Mouse (Mus musculus): Measurements from ENCODE around the gene Ctcfl. TPM values are rescaled to one million over a fixed set of nuclear protein-coding genes. Genes with fewer than 3 reads are reported as not detected.

Ctcfl gene
- total RNA-seq (2021): not detected
- long read RNA-seq, experiment 1: 0 reads
- long read RNA-seq, experiment 2: 0 reads

- Histone ChIP-seq H3K4me3 (no peak within 1 kb of the TSS), H3K27ac (no peak within 1 kb of the TSS)
- DNase-seq (ENCODE audit: low spot score in 2 of 2): no peak
- no peak for TF ChIP-seq CTCF (conservative IDR thresholded peaks at IDR 0.05)
Observed at GRCm38 (mm10) chr2:173119023-173119944, at the start of gene Ctcfl. TSS of gene Ctcfl (minus strand) at chr2:173119525.

- H3K4me3 ChIP-seq: no peak overlapping the region
- DNase-seq (ENCODE audit: low spot score in 2 of 2): peak in 1 of 2 experiments; percentile 54
- peak overlapping the region; percentile 69 for H3K27ac ChIP-seq
- TF ChIP-seq CTCF (conservative IDR thresholded peaks at IDR 0.05): no peak
Observed at GRCm38 (mm10) chr2:173168411-173168851, 49.1 kb upstream of the Ctcfl start.

- TF ChIP-seq CTCF (conservative IDR thresholded peaks at IDR 0.05): no peak
- no peak for DNase-seq (ENCODE audit: low spot score in 2 of 2)
- Histone ChIP-seq H3K27ac (no peak overlapping the region), H3K4me3 (no peak overlapping the region)
Observed at GRCm38 (mm10) chr2:173165357-173165756, 46.0 kb upstream of the Ctcfl start.

GRCm38 (mm10) chr2:173164946-173165345 lies 45.6 kb upstream of the Ctcfl start:
- DNase-seq (ENCODE audit: low spot score in 2 of 2): no peak
- Histone ChIP-seq H3K27ac (no peak overlapping the region), H3K4me3 (no peak overlapping the region)
- no peak for TF ChIP-seq CTCF (conservative IDR thresholded peaks at IDR 0.05)

GRCm38 (mm10) chr2:173164358-173164757 lies 45.0 kb upstream of the Ctcfl start:
- Histone ChIP-seq H3K4me3 (no peak overlapping the region), H3K27ac (no peak overlapping the region)
- no peak for DNase-seq (ENCODE audit: low spot score in 2 of 2)
- TF ChIP-seq CTCF (conservative IDR thresholded peaks at IDR 0.05): peak; percentile 77

- TF ChIP-seq CTCF (conservative IDR thresholded peaks at IDR 0.05): no peak
- DNase-seq (ENCODE audit: low spot score in 2 of 2): no peak
- H3K27ac ChIP-seq: no peak overlapping the region
- no peak overlapping the region for H3K4me3 ChIP-seq
Observed at GRCm38 (mm10) chr2:173163380-173163779, 44.1 kb upstream of the Ctcfl start.

- peak; percentile 93 for TF ChIP-seq CTCF (conservative IDR thresholded peaks at IDR 0.05)
- Histone ChIP-seq H3K27ac (no peak overlapping the region), H3K4me3 (no peak overlapping the region)
- DNase-seq (ENCODE audit: low spot score in 2 of 2): peak; percentile 41 to 54
Observed at GRCm38 (mm10) chr2:173159354-173160311, 40.3 kb upstream of the Ctcfl start.

GRCm38 (mm10) chr2:173158390-173159055 lies 39.2 kb upstream of the Ctcfl start:
- DNase-seq (ENCODE audit: low spot score in 2 of 2): no peak
- no peak for TF ChIP-seq CTCF (conservative IDR thresholded peaks at IDR 0.05)
- Histone ChIP-seq H3K4me3 (no peak overlapping the region), H3K27ac (no peak overlapping the region)

GRCm38 (mm10) chr2:173157871-173158270 lies 38.5 kb upstream of the Ctcfl start:
- DNase-seq (ENCODE audit: low spot score in 2 of 2): no peak
- TF ChIP-seq CTCF (conservative IDR thresholded peaks at IDR 0.05): no peak
- H3K4me3 ChIP-seq: no peak overlapping the region
- H3K27ac ChIP-seq: no peak overlapping the region

- Histone ChIP-seq H3K4me3 (no peak overlapping the region), H3K27ac (no peak overlapping the region)
- no peak for DNase-seq (ENCODE audit: low spot score in 2 of 2)
- TF ChIP-seq CTCF (conservative IDR thresholded peaks at IDR 0.05): no peak
Observed at GRCm38 (mm10) chr2:173157376-173157775, 38.1 kb upstream of the Ctcfl start.

- H3K4me3 ChIP-seq: no peak overlapping the region
- no peak overlapping the region for H3K27ac ChIP-seq
- no peak for DNase-seq (ENCODE audit: low spot score in 2 of 2)
- no peak for TF ChIP-seq CTCF (conservative IDR thresholded peaks at IDR 0.05)
Observed at GRCm38 (mm10) chr2:173156923-173157322, 37.6 kb upstream of the Ctcfl start.

GRCm38 (mm10) chr2:173155907-173156306 lies 36.6 kb upstream of the Ctcfl start:
- TF ChIP-seq CTCF (conservative IDR thresholded peaks at IDR 0.05): no peak
- DNase-seq (ENCODE audit: low spot score in 2 of 2): no peak
- no peak overlapping the region for H3K4me3 ChIP-seq
- no peak overlapping the region for H3K27ac ChIP-seq
